Mouse (Mus musculus) thymus, adult 2 months (tissue): Measurements from ENCODE around the gene Baz2a.

Experiments
- CTCF ChIP-seq: fragments of 200-500 bp; IDR thresholded peaks from 2 replicates; pipeline ENCODE4 v1.5.1; 2012; ENCODE audit warnings: mild to moderate bottlenecking, control low read depth, low read length, moderate library complexity, borderline replicate concordance; ENCODE audit not compliant: control insufficient read depth, poor library complexity, insufficient read depth; ENCODE audit errors: extremely low read depth
- POLR2A ChIP-seq: fragments of 200-500 bp; IDR thresholded peaks from 2 replicates; pipeline ENCODE4 v1.6.1; 2012; ENCODE audit warnings: mild to moderate bottlenecking, low read length, control low read depth, moderate library complexity; ENCODE audit not compliant: control insufficient read depth, poor library complexity, insufficient read depth; ENCODE audit errors: extremely low read depth

GRCm38 (mm10) chr10:128061109-128061508, 30.3 kb upstream of the Baz2a start:
- no peak for TF ChIP-seq CTCF
- no peak for TF ChIP-seq POLR2A
